Mouse (Mus musculus): ENCODE data around the gene Izumo1. TPM values are rescaled to one million over a fixed set of nuclear protein-coding genes. Genes with fewer than 3 reads are reported as not detected.

Izumo1 gene
- total RNA-seq, 2 experiments from 2014 or later, result not detected

GRCm38 (mm10) chr7:45666161-45666560 is 44.5 kb downstream of the Izumo1 start, which contains the start of gene Fut2:
Gene Fut2, minus strand, starts transcription at chr7:45666394.
- DNase-seq (ENCODE audit: low spot score in 2 of 2), result no peak

DNA sequence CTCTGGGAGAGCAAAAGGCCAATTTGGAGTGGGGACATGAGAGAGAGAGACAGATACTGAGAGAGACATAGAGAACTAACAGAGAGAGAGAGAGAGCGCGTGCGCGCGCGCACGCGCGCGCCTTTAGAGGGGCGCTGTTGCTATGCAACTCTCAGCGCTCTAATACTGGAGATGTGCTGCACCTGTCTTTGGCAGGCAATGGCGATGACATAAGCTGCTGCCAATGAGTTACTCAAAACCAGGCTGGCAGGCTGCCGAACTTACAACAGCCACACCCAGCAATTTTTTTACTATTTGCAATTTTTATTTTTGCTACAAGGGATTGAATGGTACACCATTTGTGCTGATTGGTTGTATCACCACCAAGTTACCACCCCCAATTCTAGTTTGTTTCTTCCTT is 46.1 kb downstream of the Izumo1 start:
- no peak for DNase-seq (ENCODE audit: low spot score in 2 of 2)
- intact Hi-C loops (cut with DNase I), result no loop called here

More at GRCm38 (mm10) chr7:45666161-45666560, 44.5 kb downstream of the Izumo1 start, which contains the start of gene Fut2:
- intact Hi-C loops (cut with DNase I), result no loop called here

- no peak for DNase-seq (ENCODE audit: low spot score in 2 of 2)
- intact Hi-C loops (cut with DNase I), result no loop called here
Measured at GRCm38 (mm10) chr7:45668921-45669320, 47.3 kb downstream of the Izumo1 start.

GRCm38 (mm10) chr7:45677627-45678295 is 56.1 kb downstream of the Izumo1 start:
- DNase-seq (ENCODE audit: low spot score in 2 of 2), result no peak
- intact Hi-C loops (cut with DNase I), result no loop called here

Other genes starting within 250 kb of the Izumo1 start
- 100 to 1,000 TPM; 273 to 486 TPM for gene Snrnp70, start 226.1 kb upstream of the Izumo1 start, total RNA-seq (2021)
- gene Kcna7, start 216.2 kb upstream of the Izumo1 start, total RNA-seq (2021), result not detected
- not detected for gene Ntf5, start 208.1 kb upstream of the Izumo1 start, total RNA-seq (2021)
- not detected for gene Lhb, start 201.0 kb upstream of the Izumo1 start, total RNA-seq (2021)
- 10 to 100 TPM; 14.1 to 16.9 TPM for gene Gys1, start 187.0 kb upstream of the Izumo1 start, total RNA-seq (2021)
- gene Ruvbl2, start 183.7 kb upstream of the Izumo1 start, total RNA-seq (2021), result 10 to 100 TPM; 39.7 to 41.5 TPM
- 100 to 1,000 TPM; 198 to 232 TPM for gene Ftl1, start 161.9 kb upstream of the Izumo1 start, total RNA-seq (2021)
- 10 to 100 TPM; 63.6 to 64.0 TPM for gene Bax, start 154.9 kb upstream of the Izumo1 start, total RNA-seq (2021)
- not detected for gene Tulp2, start 139.9 kb upstream of the Izumo1 start, total RNA-seq (2021)
- gene Gm45808, start 135.0 kb upstream of the Izumo1 start, total RNA-seq (2021), result under 1 TPM in 1 of 2 experiments, not detected in 1; 0.57 TPM
- gene Dhdh, start 133.0 kb upstream of the Izumo1 start, total RNA-seq (2021), result 1 to 10 TPM; 4.0 to 4.8 TPM
- gene Nucb1, start 111.4 kb upstream of the Izumo1 start, total RNA-seq (2021), result 10 to 100 TPM; 96.8 to 98.9 TPM
- 10 to 100 TPM; 24.2 to 31.3 TPM for gene Ppp1r15a, start 95.5 kb upstream of the Izumo1 start, total RNA-seq (2021)
- gene Plekha4, start 95.5 kb upstream of the Izumo1 start, total RNA-seq (2021), result 1 to 10 TPM; 3.7 to 5.2 TPM
- gene Hsd17b14, start 66.9 kb upstream of the Izumo1 start, total RNA-seq (2021), result under 1 TPM in 1 of 2 experiments, not detected in 1; 0.39 TPM
- gene Bcat2, start 51.7 kb upstream of the Izumo1 start, total RNA-seq (2021), result 10 to 100 TPM; 18.8 to 27.5 TPM
- not detected for gene Fgf21, start 6.3 kb upstream of the Izumo1 start, total RNA-seq (2021)
- gene Fut1, start 4.5 kb upstream of the Izumo1 start, total RNA-seq (2021), result not detected
- gene Rasip1, start 5.7 kb downstream of the Izumo1 start, total RNA-seq (2021), result 1 to 10 TPM; 6.9 to 8.0 TPM
- gene Mamstr, start 18.2 kb downstream of the Izumo1 start, total RNA-seq (2021), result 1 to 10 TPM; 4.1 to 5.1 TPM
- gene Fut2, start 44.6 kb downstream of the Izumo1 start, total RNA-seq (2021), result under 1 TPM in 1 of 2 experiments, not detected in 1; 0.63 TPM
- gene Ntn5, start 62.2 kb downstream of the Izumo1 start, total RNA-seq (2021), result 1 to 10 TPM; 4.2 to 5.7 TPM
- under 1 TPM; 0.37 to 0.48 TPM for gene Sec1, start 72.6 kb downstream of the Izumo1 start, total RNA-seq (2021)
- gene Car11, start 78.0 kb downstream of the Izumo1 start, total RNA-seq (2021), result 100 to 1,000 TPM; 209 to 228 TPM
- 100 to 1,000 TPM; 128 to 138 TPM for gene Dbp, start 83.3 kb downstream of the Izumo1 start, total RNA-seq (2021)
- 100 to 1,000 TPM; 284 to 337 TPM for gene Rpl18, start 93.6 kb downstream of the Izumo1 start, total RNA-seq (2021)
- 10 to 100 TPM; 29.9 to 30.0 TPM for gene Sphk2, start 96.2 kb downstream of the Izumo1 start, total RNA-seq (2021)
- gene Fam83e, start 99.4 kb downstream of the Izumo1 start, total RNA-seq (2021), result not detected
- gene Spaca4, start 104.0 kb downstream of the Izumo1 start, total RNA-seq (2021), result not detected
- gene Lmtk3, start 161.9 kb downstream of the Izumo1 start, total RNA-seq (2021), result 100 to 1,000 TPM; 225 to 267 TPM
- gene Sult2b1, start 162.9 kb downstream of the Izumo1 start, total RNA-seq (2021), result 10 to 100 TPM; 11.4 to 13.8 TPM
- 100 to 1,000 TPM; 199 to 210 TPM for gene Cyth2, start 192.8 kb downstream of the Izumo1 start, total RNA-seq (2021)
- gene Kcnj14, start 203.0 kb downstream of the Izumo1 start, total RNA-seq (2021), result 1 to 10 TPM; 2.3 to 3.0 TPM
- 10 to 100 TPM; 19.5 to 21.0 TPM for gene Grwd1, start 209.1 kb downstream of the Izumo1 start, total RNA-seq (2021)

Data from left cerebral cortex, postnatal 36 days (tissue).